Mouse (Mus musculus) adrenal gland, adult 18-20 months (tissue): ENCODE data around the gene Hist1h2ab. TPM values are rescaled to one million over a fixed set of nuclear protein-coding genes. Genes with fewer than 3 reads are reported as not detected.

Experiments
- DNase-seq, 2 experiments: peaks; one replicate each; pipeline ENCODE4 v3.0.0; 2021 to 2022; ENCODE audit warnings: low spot score in 2 of 2
- total RNA-seq, 2 experiments: library from RNA; stranded (reverse); gene quantifications; 1 replicate in 1 of 2; 2 replicates in 1 of 2; pipeline ENCODE4 v1.2.3; 2021

Gene Hist1h2ab
- total RNA-seq, 2 experiments from 2014 or later = 19.4 to 19.5 TPM

- DNase-seq = no peak
These were observed 13.8 kb upstream of the Hist1h2ab start for GRCm38 (mm10) chr13:23737091-23737490.

DNA sequence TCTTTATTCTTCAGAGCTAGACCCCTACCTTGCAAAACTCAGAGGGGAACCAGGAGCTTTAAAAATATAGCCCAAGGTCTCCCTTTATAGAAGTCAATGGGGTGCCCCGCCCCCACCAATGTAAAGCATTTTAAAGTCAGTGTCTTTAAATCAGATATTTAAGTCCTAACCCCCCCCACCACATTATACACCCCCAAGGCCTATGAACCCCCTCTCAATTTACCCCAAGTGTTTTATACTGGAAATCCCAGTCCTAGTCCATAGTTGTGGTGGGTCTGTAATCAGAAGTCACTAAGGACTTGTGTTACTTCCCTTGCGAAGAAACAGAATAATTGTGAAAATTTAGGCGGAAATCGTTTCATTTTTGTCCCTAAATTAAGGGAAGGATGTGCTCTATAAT is 12.9 kb upstream of the Hist1h2ab start:
- no peak for DNase-seq

- DNase-seq = peak; percentile 86 to 91
These were observed 12.3 kb upstream of the Hist1h2ab start, which contains the start of gene Hist1h1c for GRCm38 (mm10) chr13:23738677-23739068. Hist1h1c (plus strand) TSS chr13:23738808.

GRCm38 (mm10) chr13:23739069-23739921 is 11.6 kb upstream of the Hist1h2ab start:
- DNase-seq = peak; percentile 78 to 79

DNA sequence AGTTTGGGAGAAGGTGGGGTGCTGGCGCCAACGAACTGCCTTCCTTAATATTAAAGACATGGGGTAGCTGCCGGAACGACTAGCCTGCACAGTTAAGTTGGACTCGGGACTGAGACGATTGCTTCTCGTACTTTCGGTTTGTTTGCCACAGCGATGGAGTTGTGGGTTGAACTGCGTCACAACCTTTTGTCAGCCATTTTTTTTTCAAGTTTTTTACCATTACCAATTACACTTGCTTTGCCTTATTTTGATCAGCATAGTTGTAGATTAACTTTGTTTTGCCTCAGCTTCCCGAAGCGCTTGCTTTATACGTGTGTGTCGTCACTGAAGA is 11.0 kb upstream of the Hist1h2ab start:
- no peak for DNase-seq

GRCm38 (mm10) chr13:23740256-23740840 is 10.6 kb upstream of the Hist1h2ab start:
- no peak for DNase-seq

DNA sequence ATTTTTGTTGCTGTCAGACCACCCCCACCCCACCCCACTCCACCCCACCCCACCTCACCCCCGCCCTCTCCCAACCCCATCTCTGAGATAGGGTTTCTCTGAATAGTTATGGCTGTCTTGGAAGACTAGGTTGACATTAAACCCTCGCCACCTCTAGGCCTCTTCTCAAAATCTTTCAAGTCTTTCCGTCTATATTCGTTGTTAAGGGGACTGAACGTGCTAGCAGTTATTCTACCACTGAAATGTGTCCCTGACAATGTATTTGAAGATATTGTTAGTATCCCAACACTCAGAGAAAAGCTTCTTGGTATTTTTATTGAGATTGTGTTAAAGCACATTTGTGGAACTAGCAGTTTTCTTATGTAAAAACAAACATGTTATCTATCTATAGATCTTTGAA is 10.0 kb upstream of the Hist1h2ab start:
- DNase-seq = no peak

- no peak for DNase-seq
These were observed 8.9 kb upstream of the Hist1h2ab start for GRCm38 (mm10) chr13:23742007-23742406.

DNA sequence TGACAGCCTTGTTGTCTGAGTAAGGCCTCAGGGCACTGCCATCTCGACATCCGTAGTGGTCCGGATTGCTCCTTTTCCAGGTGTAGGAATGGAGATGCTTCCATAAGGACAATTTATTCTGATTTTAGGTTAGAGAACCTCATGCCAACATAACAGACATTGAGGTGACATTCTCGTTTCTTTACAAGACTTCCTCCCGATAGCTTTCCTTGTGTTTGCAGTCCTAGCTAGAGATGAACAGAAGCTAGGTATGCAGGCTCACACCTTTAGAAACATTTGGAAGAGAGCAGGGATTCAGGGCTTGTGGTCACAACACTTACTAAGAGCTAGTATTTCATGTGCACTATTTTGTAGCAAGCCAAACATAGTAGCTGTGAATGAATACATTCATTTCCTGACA is 7.7 kb upstream of the Hist1h2ab start:
- no peak for DNase-seq

DNA sequence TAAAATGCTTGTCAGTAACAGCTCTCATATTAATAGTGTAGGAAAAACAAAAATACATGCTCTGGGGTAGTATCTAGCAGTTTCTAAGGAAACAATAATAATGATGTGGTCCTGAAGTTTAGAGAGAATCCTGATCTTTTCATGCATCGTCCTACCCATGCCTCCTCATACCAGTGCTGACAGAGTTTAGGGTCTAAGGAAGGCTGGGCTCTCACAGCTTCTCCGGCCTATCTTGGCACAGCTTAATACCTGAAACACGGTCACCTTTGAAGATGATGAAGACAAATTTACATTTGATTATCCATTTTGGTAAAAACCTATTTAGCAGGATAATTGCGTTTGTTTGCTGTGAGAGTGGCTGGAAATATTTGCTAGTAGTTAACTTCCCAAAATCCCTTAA is 7.0 kb upstream of the Hist1h2ab start:
- no peak for DNase-seq

GRCm38 (mm10) chr13:23744421-23745380 is 6.2 kb upstream of the Hist1h2ab start:
- no peak for DNase-seq

GRCm38 (mm10) chr13:23745381-23746161 is 5.4 kb upstream of the Hist1h2ab start, which contains the start of gene Hist1h3c:
Hist1h3c (minus strand) TSS chr13:23745602.
- DNase-seq = peak; percentile 76 to 79

- DNase-seq = peak; percentile 55 to 65
These were observed 4.5 kb upstream of the Hist1h2ab start, which contains the start of gene Hist1h2bb for GRCm38 (mm10) chr13:23746201-23747080. Hist1h2bb (plus strand) TSS chr13:23746734.

DNA sequence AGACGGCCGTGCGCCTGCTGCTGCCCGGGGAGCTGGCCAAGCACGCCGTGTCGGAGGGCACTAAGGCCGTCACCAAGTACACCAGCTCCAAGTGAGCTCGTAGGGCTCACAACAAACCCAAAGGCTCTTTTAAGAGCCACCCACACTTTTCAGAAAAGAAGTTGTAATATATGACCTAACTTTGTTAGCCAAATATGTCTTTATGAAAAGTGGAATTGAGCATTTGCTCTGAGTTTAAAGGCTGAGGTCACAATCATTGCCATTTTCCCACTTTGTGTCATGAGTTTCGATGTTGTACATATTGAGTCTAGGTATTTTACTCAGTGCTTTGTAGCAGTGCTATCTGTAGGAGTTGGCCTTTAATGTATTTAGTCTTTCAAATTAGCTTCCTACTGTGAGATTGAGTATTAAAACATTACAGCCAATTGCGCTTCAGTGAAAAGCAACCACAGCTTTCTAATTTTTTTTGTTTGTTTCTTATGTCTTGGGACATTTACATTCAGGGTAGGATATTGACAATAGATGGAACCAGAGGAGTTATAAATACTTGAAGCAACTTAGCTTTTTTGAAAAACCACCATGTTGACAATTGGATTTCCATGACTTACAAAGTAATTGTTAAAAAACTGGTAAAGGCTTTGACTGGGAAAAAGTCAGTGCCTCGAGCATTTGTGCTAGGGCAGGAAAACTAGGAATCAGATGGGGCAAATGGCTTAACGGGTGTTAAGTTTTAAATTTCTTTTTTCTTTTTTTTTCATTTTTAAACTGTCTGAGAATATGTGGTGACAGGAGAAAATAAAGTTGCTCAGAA is 3.6 kb upstream of the Hist1h2ab start:
- DNase-seq = no peak

DNA sequence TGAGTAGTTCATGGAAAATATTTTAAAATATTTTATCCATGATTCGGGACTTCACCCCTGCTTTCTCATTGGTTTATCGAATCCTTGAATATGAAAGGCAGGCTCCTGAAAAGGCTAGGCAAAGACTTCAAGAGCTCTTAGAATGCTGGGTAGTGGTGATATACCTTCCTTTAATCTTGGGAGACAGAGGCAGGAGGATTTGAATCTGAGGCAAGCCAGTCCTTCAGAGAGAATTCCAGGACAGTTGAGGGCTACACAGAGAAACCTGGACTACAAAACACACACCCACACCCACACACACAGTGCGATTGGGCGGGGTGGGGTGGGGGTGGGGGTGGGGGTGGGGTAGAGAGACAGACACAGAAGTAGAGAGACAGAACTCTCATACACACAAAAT is 3.0 kb upstream of the Hist1h2ab start:
- DNase-seq = no peak

DNA sequence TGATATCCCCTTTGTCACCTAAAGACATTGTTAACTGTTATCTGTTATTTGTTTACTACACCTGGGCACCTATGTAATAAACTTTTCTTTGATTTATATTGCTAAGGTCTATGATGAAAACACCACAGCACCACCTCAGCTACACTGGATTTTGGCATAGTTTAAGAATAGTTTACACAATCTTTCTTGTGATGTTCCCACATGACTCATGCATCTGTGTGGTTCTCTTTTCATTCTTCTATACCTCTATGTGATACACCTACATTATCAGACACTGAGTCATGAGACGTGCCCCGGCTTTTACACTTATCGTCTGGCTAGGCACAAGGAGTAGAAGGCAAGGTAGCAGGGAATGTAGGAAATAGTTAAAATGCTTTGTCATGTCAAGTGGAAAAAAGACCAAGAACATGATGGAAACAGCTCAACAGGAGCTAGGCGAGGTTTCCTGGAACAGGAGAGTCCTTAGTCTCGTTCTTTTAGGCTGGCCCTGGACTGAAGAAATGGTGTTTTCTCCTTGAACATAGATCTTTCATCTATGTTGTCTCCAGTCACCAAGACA is 1.3 kb upstream of the Hist1h2ab start:
- DNase-seq = no peak

DNA sequence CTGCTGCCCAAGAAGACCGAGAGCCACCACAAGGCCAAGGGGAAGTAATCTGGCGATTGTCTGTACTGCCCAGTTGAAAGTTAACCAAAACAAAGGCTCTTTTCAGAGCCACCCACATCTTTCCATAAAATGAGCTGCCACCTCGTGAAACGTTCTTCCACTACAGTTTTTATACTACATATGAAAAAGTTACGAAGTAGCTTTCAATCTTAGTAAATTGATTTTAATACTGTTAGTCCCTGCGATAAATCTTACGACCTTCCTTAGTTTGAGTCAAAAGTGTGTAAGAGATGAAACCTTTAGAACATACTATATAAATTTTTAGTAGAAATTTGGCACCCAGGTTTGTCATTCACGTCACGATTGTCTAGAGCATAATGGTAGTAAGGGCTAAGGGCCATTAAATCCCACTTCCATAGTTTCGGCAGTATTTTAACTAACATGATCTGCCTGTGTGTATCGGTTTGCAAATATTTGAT is 591 bp downstream of the Hist1h2ab start:
- DNase-seq = no peak

- DNase-seq = peak; percentile 72 to 77
These were observed 1.3 kb downstream of the Hist1h2ab start, which contains the start of gene Hist1h3b for GRCm38 (mm10) chr13:23752067-23752741. Hist1h3b (plus strand) TSS chr13:23752267.
